Mouse (Mus musculus): ENCODE results near the gene Tram2. TPM values are rescaled to one million over a fixed set of nuclear protein-coding genes. Genes with fewer than 3 reads are reported as not detected.
A peak's percentile ranks its signal among the peaks of the same experiment; 100 is the strongest.

The Tram2 gene
- total and polyA plus RNA-seq, 2 experiments = 2.5 to 4.1 TPM

GRCm38 (mm10) chr1:20997881-20998389 lies 81.1 kb downstream of the Tram2 start:
- Histone ChIP-seq H3K27me3 (ENCODE audit: control insufficient read depth, insufficient read depth, low read length) (no peaks in the 10 kb centered on the region), H3K27ac (replicated peaks; ENCODE audit: insufficient read depth, low read depth, low read length) (no peak overlapping the region), H3K9ac (ENCODE audit: low read depth, low read length) (no peak overlapping the region), H3K36me3 (ENCODE audit: control insufficient read depth, insufficient read depth, low read length) (peaks cover 2% of the 10 kb centered on the region; the same call in 1 of the 2 replicates), H3K79me2 (ENCODE audit: control insufficient read depth, insufficient read depth, low read length) (no peaks in the 10 kb centered on the region), H3K4me1 (ENCODE audit: control insufficient read depth, insufficient read depth, low read length) (0 out of 2 replicates have a peak, but pooled peaks cover 2% of the 10 kb centered on the region), H3K4me3 (ENCODE audit: insufficient read depth, low read depth, low read length) (no peak overlapping the region)
- 67% methylated on average over 13 of the region's 13 CpGs for WGBS
- no peak for TF ChIP-seq POLR2A (IDR thresholded peaks at IDR 0.05; ENCODE audit: extremely low read depth, insufficient read depth, low read length)
- TF ChIP-seq CTCF (IDR thresholded peaks at IDR 0.05; ENCODE audit: low read depth, low read length) = no peak
- no peak for DNase-seq (ENCODE audit: extremely low read depth, low read depth, low spot score)

GRCm38 (mm10) chr1:20997328-20997689 lies 81.7 kb downstream of the Tram2 start:
- peak; percentile 26 for DNase-seq (ENCODE audit: extremely low read depth, low read depth, low spot score)
- no peaks in the 10 kb centered on the region for H3K27me3 ChIP-seq (ENCODE audit: control insufficient read depth, insufficient read depth, low read length)
- WGBS = 47% methylated on average over 2 of the region's 2 CpGs
- H3K9ac ChIP-seq (ENCODE audit: low read depth, low read length) = no peak overlapping the region
- H3K4me3 ChIP-seq (ENCODE audit: insufficient read depth, low read depth, low read length) = no peak overlapping the region
- H3K27ac ChIP-seq (replicated peaks; ENCODE audit: insufficient read depth, low read depth, low read length) = no peak overlapping the region
- 0 out of 2 replicates have a peak, but pooled peaks cover 2% of the 10 kb centered on the region for H3K4me1 ChIP-seq (ENCODE audit: control insufficient read depth, insufficient read depth, low read length)
- H3K36me3 ChIP-seq (ENCODE audit: control insufficient read depth, insufficient read depth, low read length) = peaks cover 2% of the 10 kb centered on the region; the same call in 1 of the 2 replicates
- H3K79me2 ChIP-seq (ENCODE audit: control insufficient read depth, insufficient read depth, low read length) = no peaks in the 10 kb centered on the region
- TF ChIP-seq POLR2A (IDR thresholded peaks at IDR 0.05; ENCODE audit: extremely low read depth, insufficient read depth, low read length) = no peak
- no peak for TF ChIP-seq CTCF (IDR thresholded peaks at IDR 0.05; ENCODE audit: low read depth, low read length)

GRCm38 (mm10) chr1:20996603-20997327 lies 82.3 kb downstream of the Tram2 start:
- TF ChIP-seq POLR2A (IDR thresholded peaks at IDR 0.05; ENCODE audit: extremely low read depth, insufficient read depth, low read length) = no peak
- no peak for TF ChIP-seq CTCF (IDR thresholded peaks at IDR 0.05; ENCODE audit: low read depth, low read length)
- Histone ChIP-seq H3K79me2 (ENCODE audit: control insufficient read depth, insufficient read depth, low read length) (no peaks in the 10 kb centered on the region), H3K27ac (replicated peaks; ENCODE audit: insufficient read depth, low read depth, low read length) (no peak overlapping the region), H3K36me3 (ENCODE audit: control insufficient read depth, insufficient read depth, low read length) (peaks cover 2% of the 10 kb centered on the region; the same call in 1 of the 2 replicates), H3K4me3 (ENCODE audit: insufficient read depth, low read depth, low read length) (no peak overlapping the region), H3K9ac (ENCODE audit: low read depth, low read length) (no peak overlapping the region), H3K27me3 (ENCODE audit: control insufficient read depth, insufficient read depth, low read length) (no peaks in the 10 kb centered on the region), H3K4me1 (ENCODE audit: control insufficient read depth, insufficient read depth, low read length) (0 out of 2 replicates have a peak, but pooled peaks cover 2% of the 10 kb centered on the region)
- 71% methylated on average over 17 of the region's 17 CpGs for WGBS
- DNase-seq (ENCODE audit: extremely low read depth, low read depth, low spot score) = no peak

GRCm38 (mm10) chr1:20995331-20995986 lies 83.6 kb downstream of the Tram2 start:
- no peak overlapping the region for H3K27ac ChIP-seq (replicated peaks; ENCODE audit: insufficient read depth, low read depth, low read length)
- 74% methylated on average over 7 of the region's 7 CpGs for WGBS
- no peak for DNase-seq (ENCODE audit: extremely low read depth, low read depth, low spot score)

GRCm38 (mm10) chr1:20994338-20994737 lies 84.7 kb downstream of the Tram2 start:
- Histone ChIP-seq H3K4me1 (ENCODE audit: control insufficient read depth, insufficient read depth, low read length) (0 out of 2 replicates have a peak, but pooled peaks cover 2% of the 10 kb centered on the region), H3K36me3 (ENCODE audit: control insufficient read depth, insufficient read depth, low read length) (no peaks in the 10 kb centered on the region), H3K27me3 (ENCODE audit: control insufficient read depth, insufficient read depth, low read length) (no peaks in the 10 kb centered on the region), H3K9ac (ENCODE audit: low read depth, low read length) (no peak overlapping the region), H3K27ac (replicated peaks; ENCODE audit: insufficient read depth, low read depth, low read length) (no peak overlapping the region), H3K4me3 (ENCODE audit: insufficient read depth, low read depth, low read length) (no peak overlapping the region), H3K79me2 (ENCODE audit: control insufficient read depth, insufficient read depth, low read length) (no peaks in the 10 kb centered on the region)
- DNase-seq (ENCODE audit: extremely low read depth, low read depth, low spot score) = peak; percentile 6
- no peak for TF ChIP-seq CTCF (IDR thresholded peaks at IDR 0.05; ENCODE audit: low read depth, low read length)
- no peak for TF ChIP-seq POLR2A (IDR thresholded peaks at IDR 0.05; ENCODE audit: extremely low read depth, insufficient read depth, low read length)
- WGBS = 68% methylated on average over 5 of the region's 5 CpGs

More at GRCm38 (mm10) chr1:20995331-20995986, 83.6 kb downstream of the Tram2 start:
- no peak for TF ChIP-seq POLR2A (IDR thresholded peaks at IDR 0.05; ENCODE audit: extremely low read depth, insufficient read depth, low read length)
- TF ChIP-seq CTCF (IDR thresholded peaks at IDR 0.05; ENCODE audit: low read depth, low read length) = no peak
- Histone ChIP-seq H3K27me3 (ENCODE audit: control insufficient read depth, insufficient read depth, low read length) (no peaks in the 10 kb centered on the region), H3K4me3 (ENCODE audit: insufficient read depth, low read depth, low read length) (no peak overlapping the region), H3K36me3 (ENCODE audit: control insufficient read depth, insufficient read depth, low read length) (peaks cover under 1% of the 10 kb centered on the region; the same call in 1 of the 2 replicates), H3K79me2 (ENCODE audit: control insufficient read depth, insufficient read depth, low read length) (no peaks in the 10 kb centered on the region), H3K9ac (ENCODE audit: low read depth, low read length) (no peak overlapping the region), H3K4me1 (ENCODE audit: control insufficient read depth, insufficient read depth, low read length) (0 out of 2 replicates have a peak, but pooled peaks cover 2% of the 10 kb centered on the region)

All from liver, adult 2 months (tissue).